Mouse (Mus musculus) neutrophil, adult 83 days (primary cell): Measurements from ENCODE around the gene Nrd1. TPM values are rescaled to one million over a fixed set of nuclear protein-coding genes. Genes with fewer than 3 reads are reported as not detected.

Experiments used
- total RNA-seq, 2 experiments: library from RNA; stranded (reverse); gene quantifications; one replicate each; pipeline ENCODE4 v1.2.4; 2023

The Nrd1 gene
- 100 to 1,000 TPM; 168 to 170 TPM for total RNA-seq

GRCm38 (mm10) chr4:108999999-109000950 is at the start of gene Nrd1:
TSS of gene Nrd1 (plus strand) at chr4:109000655.

Other genes starting within 250 kb of the Nrd1 start
- gene Zfyve9, start 219.9 kb upstream of the Nrd1 start, total RNA-seq: 10 to 100 TPM in 1 of 2 experiments, 1 to 10 TPM in 1; 8.1 to 10.5 TPM
- 10 to 100 TPM; 32.0 to 32.2 TPM for gene Btf3l4, start 167.0 kb upstream of the Nrd1 start, total RNA-seq
- gene Txndc12, start 166.1 kb upstream of the Nrd1 start, total RNA-seq: 10 to 100 TPM; 28.2 to 33.3 TPM
- 10 to 100 TPM; 11.5 to 11.9 TPM for gene Kti12, start 152.9 kb upstream of the Nrd1 start, total RNA-seq
- not detected for gene A730015C16Rik, start 152.0 kb upstream of the Nrd1 start, total RNA-seq
- gene Rab3b, start 121.6 kb upstream of the Nrd1 start, total RNA-seq: not detected
- gene Osbpl9, start 201.6 kb downstream of the Nrd1 start, total RNA-seq: 100 to 1,000 TPM; 146 to 178 TPM
- 1 to 10 TPM; 1.9 to 3.9 TPM for gene Calr4, start 233.8 kb downstream of the Nrd1 start, total RNA-seq